In the genomic region with DNA sequence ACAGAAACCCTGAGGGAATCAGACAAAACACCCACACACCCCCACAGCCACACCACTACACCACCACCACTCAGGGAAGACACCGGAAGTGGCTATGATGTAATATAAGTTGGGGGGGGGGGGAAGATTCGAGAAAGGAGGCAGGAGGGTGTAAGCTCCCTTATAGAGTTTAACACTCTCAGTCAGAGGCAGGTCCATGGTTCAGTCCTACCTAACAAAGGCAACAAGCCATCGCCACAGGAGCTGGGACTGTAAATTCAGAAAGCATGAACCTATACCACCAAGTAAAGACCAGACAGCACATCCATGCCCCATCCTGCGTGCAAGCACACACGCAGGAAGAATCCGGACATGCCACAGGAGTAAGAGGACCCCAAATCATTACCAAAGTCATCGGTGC, we compare ENCODE assay signal across 19 mouse cellular contexts. TPM values are rescaled to one million over a fixed set of nuclear protein-coding genes. Genes with fewer than 3 reads are reported as not detected.
DNase-seq lines count a peak whose midpoint lies in the region; ATAC-seq lines count a peak whose summit lies in the region.
"Had no signal": no experiment of that assay in that cellular context is flagged by ENCODE, and none has a peak within 500 bp of the region (broad histone marks: within the 10 kb centered on the region; RNA-seq: fewer than 3 reads in every experiment).

A gene (plus strand): TSS at position 301 of the 400 bp plus-strand sequence.

- no peaks in the 10 kb centered on the region for H3K9me3 ChIP-seq in heart, embryonic 10.5 days
- no peaks in the 10 kb centered on the region for H3K9me3 ChIP-seq in hindbrain, embryonic 16.5 days (ENCODE audit: control insufficient read depth, low read length)
- no peaks in the 10 kb centered on the region for H3K9me3 ChIP-seq in hindbrain, embryonic 11.5 days (ENCODE audit: control insufficient read depth, low read length)
- H3K9me3 ChIP-seq in embryonic facial prominence, embryonic 14.5 days (ENCODE audit: control insufficient read depth, low read length): no peaks in the 10 kb centered on the region
- H3K9me3 ChIP-seq: intestine, embryonic 15.5 days; liver, embryonic 12.5 days had no signal

- 0 out of 2 replicates have a peak within 1 kb of the TSS, but pooled peaks have one; percentile 9 for H3K9ac ChIP-seq in hindbrain, embryonic 16.5 days (ENCODE audit: low read depth, low read length)
- H3K9ac ChIP-seq in hindbrain, embryonic 11.5 days (ENCODE audit: low read depth, low read length): no peak within 1 kb of the TSS
- H3K9ac ChIP-seq in embryonic facial prominence, embryonic 14.5 days (ENCODE audit: low read depth, low read length): peak within 1 kb of the TSS; percentile 34; the same call in 1 of the 2 replicates
- H3K9ac ChIP-seq: intestine, embryonic 15.5 days; liver, embryonic 12.5 days had no signal

- H3K27ac ChIP-seq in heart, embryonic 10.5 days: peak within 1 kb of the TSS; percentile 50
- H3K27ac ChIP-seq in hindbrain, embryonic 16.5 days (ENCODE audit: low read depth, low read length): peak within 1 kb of the TSS; percentile 34
- no peak within 1 kb of the TSS for H3K27ac ChIP-seq in hindbrain, embryonic 11.5 days (ENCODE audit: low read depth, low read length)
- no peak within 1 kb of the TSS for H3K27ac ChIP-seq in embryonic facial prominence, embryonic 14.5 days (replicated peaks; ENCODE audit: low read depth, low read length)
- H3K27ac ChIP-seq: intestine, embryonic 15.5 days; kidney, postnatal 0 days; liver, embryonic 12.5 days had no signal

- peaks cover 44% of the 10 kb centered on the region for H3K36me3 ChIP-seq in heart, embryonic 10.5 days
- peaks cover 25% of the 10 kb centered on the region for H3K36me3 ChIP-seq in hindbrain, embryonic 16.5 days (ENCODE audit: control insufficient read depth, insufficient read depth, low read length)
- H3K36me3 ChIP-seq in hindbrain, embryonic 11.5 days (ENCODE audit: control insufficient read depth, insufficient read depth, low read length): peaks cover 9% of the 10 kb centered on the region; the same call in 1 of the 2 replicates
- peaks cover 12% of the 10 kb centered on the region; the same call in 1 of the 2 replicates for H3K36me3 ChIP-seq in embryonic facial prominence, embryonic 14.5 days (ENCODE audit: control insufficient read depth, insufficient read depth, low read length)
- H3K36me3 ChIP-seq: intestine, embryonic 15.5 days; liver, embryonic 12.5 days had no signal

- no peak for ATAC-seq in hindbrain, embryonic 16.5 days
- ATAC-seq in hindbrain, embryonic 11.5 days (ENCODE audit: low FRiP score): no peak
- ATAC-seq in embryonic facial prominence, embryonic 14.5 days (ENCODE audit: low read depth): no peak
- ATAC-seq in granulocyte monocyte progenitor cell, adult 5-6 weeks (replicated peaks; ENCODE audit: poor library complexity, severe bottlenecking): 0 out of 2 replicates have a peak, but pooled peaks have one; percentile 35
- ATAC-seq: intestine, embryonic 15.5 days; liver, embryonic 12.5 days; lung, postnatal 0 days had no signal

- no peak for DNase-seq in heart, embryonic 10.5 days (ENCODE audit: low spot score)
- no peak for DNase-seq in heart, adult 9 months (ENCODE audit: low spot score in 2 of 2)
- DNase-seq in hindbrain, embryonic 11.5 days (ENCODE audit: low spot score): no peak
- no peak for DNase-seq in embryonic facial prominence, embryonic 14.5 days (ENCODE audit: low spot score)
- no peak for DNase-seq in cerebellum, adult 18-20 months
- DNase-seq: layer of hippocampus, adult 9-11 months; right cerebral cortex, postnatal 25 days; thymus, adult 2 months had no signal

- WGBS in heart, embryonic 10.5 days: 85% methylated on average over 7 of the region's 7 CpGs
- 92% methylated on average over 7 of the region's 7 CpGs for WGBS in hindbrain, embryonic 16.5 days
- WGBS in hindbrain, embryonic 11.5 days: 95% methylated on average over 7 of the region's 7 CpGs
- 89% methylated on average over 7 of the region's 7 CpGs for WGBS in embryonic facial prominence, embryonic 14.5 days

- peaks cover 39% of the 10 kb centered on the region for H3K4me1 ChIP-seq in heart, embryonic 10.5 days
- H3K4me1 ChIP-seq in hindbrain, embryonic 16.5 days (ENCODE audit: control insufficient read depth, insufficient read depth, low read depth, low read length): peaks cover 5% of the 10 kb centered on the region
- H3K4me1 ChIP-seq in hindbrain, embryonic 11.5 days (replicated peaks; ENCODE audit: control insufficient read depth, insufficient read depth, low read length): no peaks in the 10 kb centered on the region
- no peaks in the 10 kb centered on the region for H3K4me1 ChIP-seq in embryonic facial prominence, embryonic 14.5 days (ENCODE audit: control insufficient read depth, insufficient read depth, low read length)
- H3K4me1 ChIP-seq: intestine, embryonic 15.5 days; liver, embryonic 12.5 days had no signal

- no peak within 1 kb of the TSS for H3K4me2 ChIP-seq in hindbrain, embryonic 16.5 days (ENCODE audit: low read length)
- no peak within 1 kb of the TSS for H3K4me2 ChIP-seq in hindbrain, embryonic 11.5 days (replicated peaks; ENCODE audit: low read depth, low read length)
- H3K4me2 ChIP-seq in embryonic facial prominence, embryonic 14.5 days (ENCODE audit: low read depth, low read length): no peak within 1 kb of the TSS
- H3K4me2 ChIP-seq: intestine, embryonic 15.5 days; liver, embryonic 12.5 days had no signal

- no peak within 1 kb of the TSS for H3K4me3 ChIP-seq in heart, embryonic 10.5 days
- no peak within 1 kb of the TSS for H3K4me3 ChIP-seq in hindbrain, embryonic 16.5 days (ENCODE audit: low read length)
- no peak within 1 kb of the TSS for H3K4me3 ChIP-seq in hindbrain, embryonic 11.5 days (ENCODE audit: low read depth, low read length)
- H3K4me3 ChIP-seq in embryonic facial prominence, embryonic 14.5 days (ENCODE audit: low read depth, low read length): no peak within 1 kb of the TSS
- H3K4me3 ChIP-seq: intestine, embryonic 15.5 days; liver, embryonic 12.5 days; myocyte had no signal

- no peaks in the 10 kb centered on the region for H3K27me3 ChIP-seq in heart, embryonic 10.5 days (ENCODE audit: insufficient read depth, poor library complexity, severe bottlenecking)
- no peaks in the 10 kb centered on the region for H3K27me3 ChIP-seq in hindbrain, embryonic 16.5 days (replicated peaks; ENCODE audit: control insufficient read depth, insufficient read depth, low read length)
- H3K27me3 ChIP-seq in hindbrain, embryonic 11.5 days (ENCODE audit: control insufficient read depth, insufficient read depth, low read length): no peaks in the 10 kb centered on the region
- H3K27me3 ChIP-seq in embryonic facial prominence, embryonic 14.5 days (replicated peaks; ENCODE audit: control insufficient read depth, insufficient read depth, low read length): no peaks in the 10 kb centered on the region
- H3K27me3 ChIP-seq: intestine, embryonic 15.5 days; liver, embryonic 12.5 days had no signal

RNA-seq across cellular contexts. Expression of the gene that starts here (rescaled TPM):
- polyA plus RNA-seq in heart, embryonic 10.5 days (2016; fragmentation: Nextera tagmentation; extraction: Ambion mirVana): not detected in 2 replicates
- polyA plus RNA-seq in hindbrain, embryonic 16.5 days (2015; fragmentation: Nextera tagmentation; extraction: Ambion mirVana): not detected in 2 replicates
- 0.21 and 0.56 TPM in 2 replicates for polyA plus RNA-seq in hindbrain, embryonic 11.5 days (2014; fragmentation: Nextera tagmentation; extraction: Ambion mirVana)
- polyA plus RNA-seq in embryonic facial prominence, embryonic 14.5 days (2014; fragmentation: Nextera tagmentation; extraction: Ambion mirVana): not detected in 2 replicates
- total RNA-seq in granulocyte monocyte progenitor cell, adult 5-6 weeks (2014; fragmentation: Nextera tagmentation): not detected in 2 replicates
- total RNA-seq in granulocyte monocyte progenitor cell, adult 5-6 weeks (2017): not detected in 2 replicates
- total RNA-seq: gastrocnemius, postnatal 25 days; left cerebral cortex, postnatal 25 days; megakaryocyte-erythroid progenitor cell, adult 5-6 weeks had no signal
- polyA plus RNA-seq: embryonic facial prominence, embryonic 11.5 days; intestine, embryonic 15.5 days; liver, embryonic 12.5 days; lung, postnatal 0 days; myocyte; thymus, adult 2 months had no signal

Comparison
In these comparisons a context has a peak if more than half of its experiments do, and no peak if none do; other contexts are left out.
1. H3K27ac ChIP-seq: peak in heart, embryonic 10.5 days (single experiment) and hindbrain, embryonic 16.5 days (single experiment); none in hindbrain, embryonic 11.5 days (single experiment) and embryonic facial prominence, embryonic 14.5 days (single experiment).
2. Peak in ATAC-seq in granulocyte monocyte progenitor cell, adult 5-6 weeks; RNA of the gene not detected or under 1 TPM.